In the genomic region with DNA sequence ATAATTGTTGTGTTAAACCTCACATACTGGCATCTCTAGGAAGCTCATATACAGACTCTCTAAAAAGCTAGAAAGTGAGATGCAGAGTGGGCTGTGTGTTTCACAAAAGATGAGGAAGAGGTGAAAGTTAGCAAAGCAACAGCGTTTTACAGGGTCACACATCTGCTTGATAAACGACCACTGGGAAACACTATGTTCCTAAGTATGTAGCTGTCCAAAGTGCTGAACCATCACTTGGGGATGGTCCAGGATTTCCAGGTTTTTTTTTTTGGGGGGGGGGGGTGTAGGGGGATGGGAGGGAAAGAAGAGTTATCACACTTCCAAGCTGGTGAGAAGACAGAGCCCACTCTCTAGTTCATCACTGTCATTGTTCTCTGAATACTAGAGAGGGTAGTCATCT, we compare ENCODE assay signal across 24 mouse cellular contexts.
"Had no signal": no experiment of that assay in that cellular context is flagged by ENCODE, and none has a peak within 500 bp of the region (broad histone marks: within the 10 kb centered on the region; RNA-seq: fewer than 3 reads in every experiment).

No protein-coding gene starts in this region.

- H3K9me3 ChIP-seq: limb, embryonic 12.5 days; limb, embryonic 15.5 days; lung, embryonic 15.5 days; midbrain, embryonic 12.5 days; midbrain, embryonic 15.5 days; neural tube, embryonic 12.5 days; neural tube, embryonic 15.5 days had no signal

- H3K36me3 ChIP-seq: limb, embryonic 12.5 days; limb, embryonic 15.5 days; lung, embryonic 15.5 days; midbrain, embryonic 12.5 days; midbrain, embryonic 15.5 days; neural tube, embryonic 12.5 days; neural tube, embryonic 15.5 days had no signal

- H3K27me3 ChIP-seq: limb, embryonic 15.5 days; lung, embryonic 15.5 days; midbrain, embryonic 12.5 days; midbrain, embryonic 15.5 days; neural tube, embryonic 12.5 days; neural tube, embryonic 15.5 days had no signal

- H3K9ac ChIP-seq: limb, embryonic 12.5 days; limb, embryonic 15.5 days; liver, embryonic 14.5 days; liver, postnatal 0 days; lung, embryonic 15.5 days; midbrain, embryonic 12.5 days; midbrain, embryonic 15.5 days; neural tube, embryonic 12.5 days; neural tube, embryonic 15.5 days had no signal

- H3K4me1 ChIP-seq: limb, embryonic 12.5 days; limb, embryonic 15.5 days; lung, embryonic 15.5 days; midbrain, embryonic 12.5 days; neural tube, embryonic 12.5 days had no signal

- H3K4me2 ChIP-seq: limb, embryonic 12.5 days; limb, embryonic 15.5 days; liver, embryonic 11.5 days; lung, embryonic 15.5 days; midbrain, embryonic 12.5 days; midbrain, embryonic 15.5 days; neural tube, embryonic 12.5 days; neural tube, embryonic 15.5 days had no signal

- DNase-seq: kidney, postnatal 10 days; kidney, postnatal 36 days; layer of hippocampus, postnatal 36 days; left cerebral cortex, postnatal 4 days; liver, postnatal 0 days; lung, postnatal 10 days; lung, postnatal 4 days; right cerebral cortex, adult 18-20 months; right cerebral cortex, postnatal 14 days; right cerebral cortex, postnatal 4 days; thymus, adult 2 months; thymus, postnatal 14 days; thymus, postnatal 4 days had no signal

- ATAC-seq: liver, postnatal 0 days; midbrain, embryonic 15.5 days had no signal

- H3K27ac ChIP-seq: left cerebral cortex, adult 2 months; limb, embryonic 12.5 days; limb, embryonic 15.5 days; liver, embryonic 14.5 days; lung, embryonic 15.5 days; midbrain, embryonic 12.5 days; midbrain, embryonic 15.5 days; neural tube, embryonic 12.5 days; neural tube, embryonic 15.5 days; stomach, postnatal 0 days had no signal

- H3K4me3 ChIP-seq: left cerebral cortex, adult 2 months; limb, embryonic 12.5 days; limb, embryonic 15.5 days; lung, embryonic 15.5 days; midbrain, embryonic 12.5 days; midbrain, embryonic 15.5 days; neural tube, embryonic 12.5 days; neural tube, embryonic 15.5 days had no signal
